Mouse (Mus musculus) stomach, adult 2 months (tissue): ENCODE data around the gene Disc1. TPM values are rescaled to one million over a fixed set of nuclear protein-coding genes. Genes with fewer than 3 reads are reported as not detected.

ENCODE experiments used
- polyA plus RNA-seq: library from polyadenylated mRNA; depleted of rRNA; stranded (reverse); fragments of >200 nt; gene quantifications from 2 replicates; pipeline ENCODE4 v1.2.3, GENCODE M21; 2012; rRNA removed

Disc1 gene
- polyA plus RNA-seq: 0.32 and 0.43 TPM in 2 replicates

GRCm38 (mm10) chr8:125053505-125054435 lies at the start of gene Disc1:
Gene Disc1 (plus strand): TSS chr8:125054195.

GRCm38 (mm10) chr8:125012695-125013627 lies 41.0 kb upstream of the Disc1 start, which contains the start of gene Tsnax:
Gene Tsnax (plus strand): TSS chr8:125012997.

Other genes with a start within 250 kb of the Disc1 start
- gene Gnpat, start 191.2 kb upstream of the Disc1 start, polyA plus RNA-seq: 13.7 and 15.2 TPM in 2 replicates
- gene 2810004N23Rik, start 191.1 kb upstream of the Disc1 start, polyA plus RNA-seq: 4.3 and 4.4 TPM in 2 replicates
- gene Exoc8, start 156.5 kb upstream of the Disc1 start, polyA plus RNA-seq: 3.0 and 4.3 TPM in 2 replicates
- 3.0 and 3.6 TPM in 2 replicates for gene Sprtn, start 156.3 kb upstream of the Disc1 start, polyA plus RNA-seq
- 9.9 and 13.9 TPM in 2 replicates for gene Egln1, start 104.9 kb upstream of the Disc1 start, polyA plus RNA-seq
- 7.8 and 8.3 TPM in 2 replicates for gene Tsnax, start 41.2 kb upstream of the Disc1 start, polyA plus RNA-seq